Mouse (Mus musculus) granulocyte monocyte progenitor cell, adult 5-6 weeks (primary cell): ENCODE measurements around the gene Mafb. TPM values are rescaled to one million over a fixed set of nuclear protein-coding genes. Genes with fewer than 3 reads are reported as not detected.
A peak's percentile ranks its signal among the peaks of the same experiment; 100 is the strongest.

Source experiments
- ATAC-seq: replicated peaks from 2 replicates; pipeline ENCODE4 v1.8.0; 2016; ENCODE audit warnings: mild to moderate bottlenecking, moderate TSS enrichment, inconsistent platforms; ENCODE audit not compliant: poor library complexity, severe bottlenecking
- total RNA-seq, 2 experiments: library from RNA; stranded (forward) in 1 of 2; stranded (reverse) in 1 of 2; fragments of 200-712, 200-1000 nt in 1 of 2; fragments of >200 nt in 1 of 2; fragmentation: Nextera tagmentation in 1 of 2; gene quantifications; 2 replicates each; pipeline ENCODE4 v1.2.3; 2014 to 2017

Gene Mafb
- total RNA-seq (2014; fragmentation: Nextera tagmentation), result not detected in 2 replicates
- total RNA-seq (2017), result 0.39 TPM in 1 of 2 replicates, not detected in the other

DNA sequence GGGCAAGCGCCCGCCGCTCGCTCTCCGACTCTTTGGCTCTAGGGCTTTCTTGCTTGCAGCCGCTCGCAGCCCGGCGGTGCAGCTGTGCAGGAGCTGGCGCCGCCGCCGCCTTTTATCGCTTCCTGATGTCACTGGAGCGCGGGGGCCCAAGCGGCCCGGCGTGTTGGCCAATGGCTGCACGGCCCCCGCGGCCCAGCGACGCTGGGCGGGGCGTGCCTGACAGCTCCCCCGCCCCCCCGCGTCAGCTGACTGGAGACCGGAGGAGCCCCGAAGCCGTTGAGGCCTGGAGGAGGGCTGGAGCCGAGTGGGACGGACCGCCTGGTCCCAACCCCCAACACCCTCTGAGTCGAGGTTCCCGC is at the start of gene Mafb:
Gene Mafb (minus strand): TSS at position 86 of the 359 bp plus-strand sequence.
- peak; percentile 67 for ATAC-seq

GRCm38 (mm10) chr2:160415161-160415560 is 48.3 kb upstream of the Mafb start:
- no peak for ATAC-seq

- no peak for ATAC-seq
Measured at GRCm38 (mm10) chr2:160414736-160415135, 47.9 kb upstream of the Mafb start.

- peak; percentile 59 for ATAC-seq
Measured at GRCm38 (mm10) chr2:160413982-160414381, 47.1 kb upstream of the Mafb start.

DNA sequence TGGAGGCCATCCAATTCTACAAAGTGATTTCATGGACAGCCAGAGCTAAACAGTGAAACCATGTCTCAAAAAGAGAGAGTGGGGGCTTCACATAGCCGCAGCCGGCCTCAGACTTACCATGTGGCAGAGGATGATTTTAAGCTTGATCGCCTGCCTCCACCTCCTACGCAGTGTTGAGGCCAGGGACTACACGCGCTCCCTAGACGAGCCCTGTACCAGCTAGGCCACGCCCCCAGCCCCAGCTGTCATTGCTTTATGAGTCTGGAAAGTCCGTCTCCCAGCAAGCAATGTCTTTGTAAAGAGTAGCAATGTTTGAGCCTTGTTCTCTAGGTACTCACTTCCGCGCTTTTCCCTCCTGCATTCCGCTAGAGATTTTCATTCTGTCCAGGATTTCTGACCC is 46.2 kb upstream of the Mafb start:
- no peak for ATAC-seq

DNA sequence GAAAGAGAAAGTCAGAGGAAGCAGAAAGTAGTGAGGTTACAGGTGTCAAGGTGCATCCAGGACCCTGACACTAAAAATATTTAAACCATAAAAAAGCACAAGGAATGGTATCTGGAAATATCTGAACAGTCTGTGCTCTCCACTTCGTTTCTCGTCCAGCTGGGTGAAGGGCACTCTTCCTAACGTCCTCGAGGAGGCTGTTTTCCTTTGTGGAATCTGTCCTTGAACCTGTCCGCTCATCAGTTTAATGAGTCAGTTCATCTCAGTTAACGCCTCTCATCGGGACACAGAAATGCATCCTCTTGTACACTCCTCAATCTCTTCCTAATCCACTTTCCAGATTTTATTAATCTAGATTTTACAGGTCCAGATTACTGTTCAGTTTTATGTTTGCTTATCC is 44.6 kb upstream of the Mafb start:
- ATAC-seq, result no peak

- ATAC-seq, result no peak
Measured at GRCm38 (mm10) chr2:160407720-160408119, 40.9 kb upstream of the Mafb start.

DNA sequence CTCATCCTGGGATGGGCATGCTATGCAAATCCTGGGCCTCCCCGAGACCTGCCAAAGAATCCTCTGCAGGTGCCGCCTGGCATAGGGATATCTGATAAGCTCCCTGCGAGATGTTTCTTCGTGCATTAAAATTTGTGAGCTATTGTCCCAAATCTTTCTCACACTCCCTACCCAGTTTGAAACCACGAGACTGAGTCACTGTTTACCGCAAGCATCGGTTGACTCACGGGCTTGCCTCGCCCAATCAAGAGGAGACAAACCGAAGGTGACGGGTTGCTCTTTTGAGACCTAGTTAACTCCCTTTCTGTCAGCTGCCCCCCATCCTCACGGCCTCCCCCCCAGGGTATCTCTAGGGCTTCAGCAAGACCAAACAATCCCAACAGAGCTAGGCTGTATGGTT is 30.9 kb upstream of the Mafb start:
- ATAC-seq, result no peak

DNA sequence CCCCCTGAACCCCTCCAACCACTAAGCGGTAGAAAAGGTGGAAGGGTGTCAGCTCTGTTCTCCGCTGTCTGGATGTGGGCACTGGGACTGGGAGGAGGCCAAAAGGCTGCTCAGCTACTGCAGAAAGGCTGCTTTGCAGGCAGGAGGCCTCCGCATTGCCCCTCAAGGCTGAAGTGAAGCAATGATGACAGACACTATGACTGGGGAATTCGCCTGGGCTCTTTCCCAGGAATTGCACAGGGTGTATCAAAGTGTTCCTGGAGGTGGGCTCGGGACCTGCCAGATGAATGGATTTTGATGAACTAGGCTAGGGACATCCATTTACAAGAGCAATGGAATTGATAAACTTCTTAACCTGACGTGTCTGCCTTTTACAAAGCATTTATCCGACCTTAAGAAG is 27.9 kb upstream of the Mafb start:
- no peak for ATAC-seq

DNA sequence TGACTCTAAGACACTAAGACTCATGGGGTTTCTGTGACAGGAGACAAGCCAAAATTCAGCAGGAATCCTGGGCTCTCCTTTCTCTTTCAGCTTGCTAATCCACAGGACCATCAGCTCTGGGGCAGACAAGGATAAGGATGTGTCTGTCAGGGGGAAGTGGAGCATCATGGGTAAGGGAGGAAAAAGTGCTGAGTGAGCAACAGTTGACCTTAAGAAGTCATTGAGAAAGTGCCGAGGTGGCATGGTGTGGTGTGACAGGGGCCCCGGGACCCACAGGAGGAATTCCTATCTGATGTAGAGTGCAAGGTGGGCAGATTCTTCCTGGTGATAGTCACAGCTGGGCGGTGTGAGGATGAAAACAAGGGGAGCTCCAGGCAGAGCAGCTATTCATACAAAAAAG is 25.8 kb upstream of the Mafb start:
- ATAC-seq, result no peak

DNA sequence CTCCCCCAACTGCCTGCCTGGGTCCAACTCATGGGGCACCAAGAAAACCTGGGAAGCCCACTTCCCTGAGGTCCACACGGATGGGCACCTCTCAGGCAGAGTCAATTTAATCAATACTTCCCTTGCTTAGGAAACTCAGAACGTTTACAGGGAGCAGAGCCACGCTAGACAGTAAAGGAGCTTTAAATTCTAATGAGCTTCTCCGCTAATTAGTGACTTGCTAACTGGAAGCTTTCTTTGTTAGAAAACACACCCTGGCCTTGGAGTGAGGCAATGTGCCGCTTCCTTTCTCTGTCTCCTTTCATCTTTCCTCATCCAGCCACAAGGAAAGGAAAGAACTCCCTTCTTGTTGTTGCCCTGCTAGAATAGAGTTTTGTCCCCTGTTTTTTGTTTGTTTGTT is 21.7 kb upstream of the Mafb start:
- no peak for ATAC-seq

GRCm38 (mm10) chr2:160383418-160383817 is 16.6 kb upstream of the Mafb start:
- ATAC-seq, result no peak

DNA sequence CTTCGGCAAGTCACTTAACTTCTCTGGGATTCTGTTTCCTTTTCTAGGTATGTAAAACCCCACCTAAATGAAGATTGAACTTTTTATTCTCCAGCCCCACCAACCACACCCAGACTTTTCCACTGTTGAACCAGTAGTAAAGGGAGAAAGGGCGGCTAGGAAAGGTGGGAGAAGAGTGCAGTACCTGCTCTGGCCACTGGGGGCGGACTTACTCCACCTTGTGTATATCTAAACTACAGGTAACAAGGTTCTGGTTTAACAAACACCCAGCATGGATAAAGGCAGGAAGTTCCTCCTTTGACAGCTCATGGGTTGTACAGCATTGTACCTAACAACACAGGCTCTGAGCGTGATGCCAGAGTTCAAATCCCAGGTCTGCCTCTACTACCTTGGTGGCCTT is 11.4 kb upstream of the Mafb start:
- ATAC-seq, result peak; percentile 58

- ATAC-seq, result peak; percentile 34; the same call in 1 of the 2 replicates
Measured at GRCm38 (mm10) chr2:160376236-160376635, 9.4 kb upstream of the Mafb start.

GRCm38 (mm10) chr2:160369653-160370420 is 3.0 kb upstream of the Mafb start:
- ATAC-seq, result no peak

DNA sequence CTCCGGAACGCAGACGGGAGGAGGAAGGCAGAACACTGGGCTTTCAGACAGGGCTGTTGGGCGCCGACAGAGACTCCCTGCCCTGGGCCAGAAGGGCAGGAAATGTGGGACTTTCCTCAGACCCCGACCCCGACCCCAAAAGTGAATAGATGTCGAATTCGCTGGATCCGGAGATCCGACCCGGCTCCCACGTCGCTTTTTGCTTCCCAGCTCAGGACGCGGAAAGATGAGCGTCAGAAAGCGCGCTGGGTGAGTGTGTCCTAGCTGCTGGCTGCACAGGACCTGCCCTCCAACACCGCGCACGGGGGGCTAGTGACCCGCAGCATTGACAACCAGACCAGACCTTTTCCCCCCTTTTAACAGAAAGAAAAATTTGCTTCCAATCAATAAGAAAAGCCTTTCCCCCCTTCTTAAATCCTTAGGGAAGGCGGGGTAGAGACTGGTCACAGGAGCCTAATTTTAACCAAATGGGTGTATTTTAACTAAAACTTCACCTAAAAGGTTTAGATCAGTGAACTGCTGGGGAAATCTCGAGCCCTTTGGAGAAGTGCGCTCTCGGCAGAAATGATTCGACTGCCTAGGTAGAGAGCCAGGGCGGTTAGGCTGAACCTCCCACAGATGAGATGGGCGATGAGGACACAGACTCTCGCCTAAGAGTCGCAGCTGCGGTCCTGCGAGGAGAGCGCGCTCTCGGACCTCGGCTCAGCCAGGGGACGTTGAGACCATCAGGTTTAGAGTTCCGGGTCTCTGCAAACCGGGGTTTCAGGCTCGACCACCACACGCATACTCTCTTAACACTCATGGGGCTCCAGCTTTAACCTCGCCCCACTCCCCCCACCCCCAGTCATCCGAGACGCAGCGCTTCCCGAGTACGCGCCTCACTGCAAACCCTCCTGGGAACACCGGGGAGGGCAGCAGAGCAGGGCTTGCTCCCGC is 1.8 kb upstream of the Mafb start:
- ATAC-seq, result no peak

GRCm38 (mm10) chr2:160367448-160368208 is 763 bp upstream of the Mafb start:
- peak; percentile 57 for ATAC-seq

DNA sequence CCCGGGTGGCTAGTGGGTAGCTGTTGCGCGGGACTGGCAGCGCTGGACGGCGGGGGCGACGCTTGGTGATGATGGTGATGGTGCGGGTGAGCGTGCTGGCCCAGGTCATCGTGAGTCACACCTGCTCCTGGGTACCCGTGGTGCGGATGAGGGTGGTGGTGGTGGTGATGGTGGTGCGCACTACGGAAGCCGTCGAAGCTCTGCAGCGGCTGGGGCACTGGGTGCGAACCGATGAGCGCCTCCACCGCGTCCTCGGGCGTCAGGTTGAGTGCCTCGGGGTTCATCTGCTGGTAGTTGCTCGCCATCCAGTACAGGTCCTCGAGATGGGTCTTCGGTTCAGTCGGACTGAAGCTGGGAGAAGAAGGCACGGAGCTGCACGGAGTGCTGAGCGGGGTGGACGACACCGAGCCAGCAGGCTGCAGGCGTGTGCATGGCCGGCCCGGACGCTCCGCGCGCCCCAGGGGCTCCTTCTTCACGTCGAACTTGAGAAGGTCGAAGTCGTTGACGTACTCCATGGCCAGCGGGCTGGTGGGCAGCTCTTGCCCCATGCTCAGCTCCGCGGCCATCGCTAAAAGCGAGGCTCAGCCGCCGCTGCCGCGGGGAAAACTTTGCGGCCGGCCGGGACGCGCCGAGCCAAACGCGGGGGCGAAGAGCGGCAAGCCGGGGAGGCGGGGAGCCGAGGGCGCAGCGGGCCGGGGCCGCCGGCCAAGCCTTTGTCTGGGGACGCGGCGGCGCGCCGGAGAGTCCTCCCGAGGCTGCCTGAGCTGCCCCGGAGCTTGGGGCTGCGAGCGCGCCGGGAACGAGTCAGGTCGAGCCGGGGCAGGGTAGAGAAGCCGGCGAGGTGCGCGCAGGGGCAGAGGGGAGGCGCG is 520 bp downstream of the Mafb start:
- ATAC-seq, result no peak

DNA sequence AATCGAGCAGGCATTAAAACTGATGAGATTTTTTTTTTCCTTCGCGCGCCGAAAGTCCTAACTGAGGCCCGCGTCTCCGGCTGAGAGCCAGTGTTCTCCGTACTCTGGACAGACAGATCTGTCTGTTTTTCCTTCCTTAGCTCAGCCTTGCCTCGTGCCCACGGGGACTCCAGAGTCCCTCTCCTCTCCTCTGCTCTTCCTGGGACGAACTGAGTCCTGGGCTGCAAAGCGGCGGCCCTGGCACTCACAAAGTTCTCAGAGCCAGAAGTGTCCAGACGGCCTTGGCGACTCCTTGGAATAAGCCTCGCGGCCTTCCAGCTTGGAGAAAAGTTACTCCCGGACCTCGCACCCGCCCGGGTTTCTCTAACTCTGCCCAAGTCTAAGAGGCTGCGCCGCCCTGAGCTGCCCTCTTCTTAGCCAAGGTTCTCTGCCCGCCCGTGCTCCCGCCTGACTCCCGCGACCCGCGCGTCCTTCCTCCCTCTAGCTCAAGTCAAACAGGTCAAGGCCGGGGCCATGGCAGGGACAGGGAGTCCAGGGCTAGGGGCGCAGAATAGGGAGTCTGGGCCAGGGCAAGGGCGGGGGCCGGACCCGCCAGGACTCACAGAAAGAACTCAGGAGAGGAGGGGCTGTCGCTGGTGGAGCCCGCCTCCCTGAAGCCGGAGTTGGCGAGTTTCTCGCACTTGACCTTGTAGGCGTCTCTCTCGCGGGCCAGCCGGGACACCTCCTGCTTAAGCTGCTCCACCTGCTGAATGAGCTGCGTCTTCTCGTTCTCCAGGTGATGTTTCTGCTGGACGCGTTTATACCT is 1.6 kb downstream of the Mafb start:
- no peak for ATAC-seq
